Mouse (Mus musculus) MEL (cell line): ENCODE data around the gene Olfr1135.

Experiments used
- CTCF ChIP-seq, 3 experiments: IDR thresholded peaks in 2 of 3; conservative IDR thresholded peaks in 1 of 3; 2 replicates each; pipeline ENCODE4 v1.5.1; 2011 to 2012; ENCODE audit warnings: low read length in 3 of 3, low read depth in 2 of 3, mild to moderate bottlenecking in 2 of 3, improper control_type of control experiment in 1 of 3, inconsistent platforms in 1 of 3, mixed read lengths in 1 of 3, moderate library complexity in 1 of 3; ENCODE audit not compliant: control insufficient read depth in 1 of 3, insufficient read depth in 1 of 3, poor library complexity in 1 of 3, severe bottlenecking in 1 of 3
- ELF1 ChIP-seq: IDR thresholded peaks from 2 replicates; pipeline ENCODE4 v1.6.1; 2014; ENCODE audit warnings: low read depth, mild to moderate bottlenecking, inconsistent platforms, low read length, improper control_type of control experiment, moderate library complexity
- EP300 ChIP-seq, 2 experiments: IDR thresholded peaks; 2 replicates each; pipeline ENCODE4 v1.6.1; 2011; ENCODE audit warnings: improper control_type of control experiment in 2 of 2, low read length in 2 of 2, low read depth in 1 of 2, mild to moderate bottlenecking in 1 of 2
- HCFC1 ChIP-seq: IDR thresholded peaks from 2 replicates; pipeline ENCODE4 v1.6.1; 2012; ENCODE audit warnings: low read depth, mild to moderate bottlenecking, inconsistent platforms, low read length, improper control_type of control experiment, moderate library complexity
- NELFE ChIP-seq: IDR thresholded peaks from 2 replicates; pipeline ENCODE4 v1.6.1; 2011; ENCODE audit warnings: low read depth, low read length, improper control_type of control experiment

DNA sequence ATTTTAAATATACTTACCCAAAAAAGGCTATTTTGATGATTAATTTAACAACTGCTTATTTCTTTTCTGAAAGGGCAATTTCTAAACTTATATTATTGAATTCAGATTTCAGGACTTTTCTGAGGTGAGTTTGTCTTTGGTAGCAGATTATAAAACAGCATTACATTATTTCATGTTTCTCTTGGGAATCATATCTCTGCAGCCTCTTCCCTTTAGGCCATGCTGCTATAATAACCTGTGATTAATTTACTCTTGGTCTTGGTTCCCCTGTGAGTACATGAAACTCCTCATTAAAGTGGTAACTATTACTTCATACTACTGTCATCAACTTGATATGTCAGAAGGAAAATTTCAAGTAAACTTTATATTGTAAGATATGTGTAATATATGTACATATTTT is 36.0 kb downstream of the Olfr1135 start, which contains the start of gene Olfr1132:
- TF ChIP-seq HCFC1: no peak
- TF ChIP-seq CTCF (IDR thresholded peaks at IDR 0.05 in 2 of 3, conservative IDR thresholded peaks at IDR 0.05 in 1 of 3; ENCODE audit: control insufficient read depth in 1 of 3, insufficient read depth in 1 of 3, low read depth in 2 of 3, low read length in 3 of 3, poor library complexity in 1 of 3, severe bottlenecking in 1 of 3): no peak
- no peak for TF ChIP-seq NELFE
- TF ChIP-seq ELF1: no peak
- TF ChIP-seq EP300 (IDR thresholded peaks at IDR 0.05; ENCODE audit: low read depth in 1 of 2, low read length in 2 of 2): no peak
